Mouse (Mus musculus) liver, postnatal 0 days (tissue): ENCODE data around the gene Adsl. TPM values are rescaled to one million over a fixed set of nuclear protein-coding genes. Genes with fewer than 3 reads are reported as not detected.
A peak's percentile ranks its signal among the peaks of the same experiment; 100 is the strongest.

ENCODE experiments used
- ATAC-seq: fragments of 200-750 bp; cut with Nextera tagmentation; 2 replicates; pipeline ENCODE4 v1.8.0; 2017; ENCODE audit warnings: mild to moderate bottlenecking, moderate library complexity
- DNase-seq: peaks from one replicate; pipeline ENCODE4 v3.0.0-alpha.2; 2016
- H3K27ac ChIP-seq: fragments of 300-500 bp; sonication (generic); 2 replicates; pipeline ENCODE4 v1.5.1; 2014; ENCODE audit warnings: antibody characterized with exemption, moderate library complexity, mild to moderate bottlenecking, low read depth
- H3K27me3 ChIP-seq: fragments of 300-500 bp; sonication (generic); 2 replicates; pipeline ENCODE4 v1.6.1; 2014; ENCODE audit warnings: low read length, control low read depth, mixed read lengths; ENCODE audit not compliant: insufficient read depth
- H3K36me3 ChIP-seq: fragments of 300-500 bp; sonication (generic); replicated peaks from 2 replicates; pipeline ENCODE4 v1.6.1; 2014; ENCODE audit warnings: mild to moderate bottlenecking, control low read depth, low read length, moderate library complexity, mixed read lengths; ENCODE audit not compliant: insufficient read depth
- H3K4me1 ChIP-seq: fragments of 300-500 bp; sonication (generic); 2 replicates; pipeline ENCODE4 v1.6.1; 2014; ENCODE audit warnings: antibody characterized with exemption, mild to moderate bottlenecking, control low read depth; ENCODE audit not compliant: insufficient read depth
- H3K4me2 ChIP-seq: fragments of 300-500 bp; sonication (generic); 2 replicates; pipeline ENCODE4 v1.6.1; 2014; ENCODE audit warnings: low read depth, mild to moderate bottlenecking, low read length, moderate library complexity, mixed read lengths
- H3K4me3 ChIP-seq: fragments of 300-500 bp; sonication (generic); 2 replicates; pipeline ENCODE4 v1.5.1; 2014; ENCODE audit warnings: low read depth, low read length
- H3K9ac ChIP-seq: fragments of 300-500 bp; sonication (generic); replicated peaks from 2 replicates; pipeline ENCODE4 v1.6.1; 2014; ENCODE audit warnings: mild to moderate bottlenecking, moderate library complexity
- H3K9me3 ChIP-seq: fragments of 300-500 bp; sonication (generic); 2 replicates; pipeline ENCODE4 v1.6.1; 2016; ENCODE audit warnings: mild to moderate bottlenecking, control low read depth, low read length, mixed read lengths
- CTCF ChIP-seq: sonication (generic); IDR thresholded peaks from 2 replicates; pipeline ENCODE4 v1.5.1; 2016; ENCODE audit warnings: antibody characterized with exemption, low read depth
- EP300 ChIP-seq: IDR thresholded peaks from 2 replicates; pipeline ENCODE4 v1.6.1; 2016; ENCODE audit warnings: antibody characterized with exemption, low read depth, mild to moderate bottlenecking
- WGBS: fragments of 180-500 bp; shearing (Covaris S2); extraction: QIAGEN DNeasy Blood & Tissue Kit; methylation state at CpG from one replicate; pipeline ENCODE4 v1.1.7; 2014; ENCODE audit not compliant: insufficient replicate concordance; 5-methylcytosine and 5-hydroxymethylcytosine counted together
- polyA plus RNA-seq: library from polyadenylated mRNA; unstranded; fragments of >200 nt; fragmentation: Nextera tagmentation; extraction: Ambion mirVana; gene quantifications from 2 replicates; pipeline ENCODE4 v1.2.1, GENCODE M21; 2015

Gene Adsl
- polyA plus RNA-seq, 1 experiment from 2014 or later: 37.0 TPM

GRCm38 (mm10) chr15:80936686-80937085, 11.6 kb upstream of the Adsl start:
- no peak for TF ChIP-seq EP300
- no peak for TF ChIP-seq CTCF
- H3K4me1 ChIP-seq: no peaks in the 10 kb centered on the region
- H3K27ac ChIP-seq: no peak overlapping the region
- H3K4me3 ChIP-seq: no peak overlapping the region
- H3K9ac ChIP-seq: no peak overlapping the region
- 82% methylated on average over 3 of the region's 3 CpGs for WGBS
- DNase-seq (no peak), ATAC-seq (no peak)
- H3K9me3 ChIP-seq: no peaks in the 10 kb centered on the region
- H3K36me3 ChIP-seq: peaks cover 41% of the 10 kb centered on the region
- H3K27me3 ChIP-seq: no peaks in the 10 kb centered on the region
- no peak overlapping the region for H3K4me2 ChIP-seq

- no peak for ATAC-seq
- Histone ChIP-seq H3K27me3 (no peaks in the 10 kb centered on the region), H3K4me3 (no peak overlapping the region), H3K4me1 (no peaks in the 10 kb centered on the region), H3K4me2 (no peak overlapping the region), H3K9me3 (no peaks in the 10 kb centered on the region), H3K36me3 (peaks cover 29% of the 10 kb centered on the region), H3K27ac (no peak overlapping the region), H3K9ac (no peak overlapping the region)
- no peak for DNase-seq
- TF ChIP-seq EP300: no peak
- WGBS: 64% methylated on average over 4 of the region's 4 CpGs
These were observed 9.7 kb upstream of the Adsl start for GRCm38 (mm10) chr15:80938615-80939014.

GRCm38 (mm10) chr15:80939401-80939800, 8.9 kb upstream of the Adsl start:
- no peak for TF ChIP-seq CTCF
- Histone ChIP-seq H3K36me3 (peaks cover 26% of the 10 kb centered on the region), H3K9me3 (no peaks in the 10 kb centered on the region)

GRCm38 (mm10) chr15:80941468-80942040, 6.7 kb upstream of the Adsl start:
- no peak overlapping the region for H3K9ac ChIP-seq
- H3K4me1 ChIP-seq: no peaks in the 10 kb centered on the region
- H3K4me3 ChIP-seq: no peak overlapping the region
- H3K27ac ChIP-seq: no peak overlapping the region
- no peak overlapping the region for H3K4me2 ChIP-seq
- 89% methylated on average over 6 of the region's 6 CpGs for WGBS
- no peaks in the 10 kb centered on the region for H3K27me3 ChIP-seq
- ATAC-seq (no peak), DNase-seq (no peak)
- TF ChIP-seq CTCF: no peak
- TF ChIP-seq EP300: no peak
- H3K9me3 ChIP-seq: no peaks in the 10 kb centered on the region
- peaks cover 14% of the 10 kb centered on the region for H3K36me3 ChIP-seq

More at GRCm38 (mm10) chr15:80939401-80939800, 8.9 kb upstream of the Adsl start:
- Histone ChIP-seq H3K4me3 (no peak overlapping the region), H3K9ac (no peak overlapping the region), H3K4me1 (no peaks in the 10 kb centered on the region), H3K27me3 (no peaks in the 10 kb centered on the region), H3K4me2 (no peak overlapping the region), H3K27ac (no peak overlapping the region)
- WGBS: 80% methylated on average over 5 of the region's 5 CpGs
- ATAC-seq (no peak), DNase-seq (no peak)

GRCm38 (mm10) chr15:80945851-80946250, 2.4 kb upstream of the Adsl start:
- 32% methylated on average over 3 of the region's 3 CpGs for WGBS
- H3K27me3 ChIP-seq: no peaks in the 10 kb centered on the region
- no peak overlapping the region for H3K4me3 ChIP-seq
- no peak overlapping the region for H3K27ac ChIP-seq
- H3K4me2 ChIP-seq: no peak overlapping the region
- no peaks in the 10 kb centered on the region for H3K9me3 ChIP-seq
- DNase-seq: peak; percentile 44
- H3K4me1 ChIP-seq: peaks cover 12% of the 10 kb centered on the region
- no peak overlapping the region for H3K9ac ChIP-seq
- no peaks in the 10 kb centered on the region; the same call in 1 of the 2 replicates for H3K36me3 ChIP-seq
- TF ChIP-seq EP300: no peak
- TF ChIP-seq CTCF: peak; percentile 73
- ATAC-seq: no peak

- DNase-seq: no peak
- H3K9ac ChIP-seq: peak overlapping the region; percentile 78
These were observed 1.1 kb downstream of the Adsl start for GRCm38 (mm10) chr15:80949431-80949830.

GRCm38 (mm10) chr15:80950055-80950454, 1.8 kb downstream of the Adsl start:
- no peaks in the 10 kb centered on the region for H3K9me3 ChIP-seq
- DNase-seq (no peak), ATAC-seq (no peak)
- peak overlapping the region; percentile 93 for H3K4me2 ChIP-seq
- peaks cover 12% of the 10 kb centered on the region for H3K4me1 ChIP-seq
- 0 out of 2 replicates have a peak overlapping the region, but pooled peaks have one; percentile 80 for H3K4me3 ChIP-seq
- WGBS: 82% methylated on average over 7 of the region's 7 CpGs
- H3K27me3 ChIP-seq: no peaks in the 10 kb centered on the region
- peaks cover 21% of the 10 kb centered on the region for H3K36me3 ChIP-seq
- no peak for TF ChIP-seq EP300
- TF ChIP-seq CTCF: no peak
- H3K9ac ChIP-seq: no peak overlapping the region; the same call in 1 of the 2 replicates
- H3K27ac ChIP-seq: no peak overlapping the region

More at GRCm38 (mm10) chr15:80949431-80949830, 1.1 kb downstream of the Adsl start:
- no peak for ATAC-seq
- H3K4me2 ChIP-seq: peak overlapping the region; percentile 93
- 37% methylated on average over 4 of the region's 4 CpGs for WGBS
- peak overlapping the region; percentile 80 for H3K4me3 ChIP-seq
- H3K36me3 ChIP-seq: peaks cover 19% of the 10 kb centered on the region
- TF ChIP-seq EP300: no peak
- no peak for TF ChIP-seq CTCF
- H3K9me3 ChIP-seq: no peaks in the 10 kb centered on the region
- no peaks in the 10 kb centered on the region for H3K27me3 ChIP-seq
- H3K4me1 ChIP-seq: peaks cover 12% of the 10 kb centered on the region
- no peak overlapping the region for H3K27ac ChIP-seq
